Mouse (Mus musculus) gastrocnemius, postnatal 10 days (tissue): Measurements from ENCODE around the gene Aldh9a1. TPM values are rescaled to one million over a fixed set of nuclear protein-coding genes. Genes with fewer than 3 reads are reported as not detected.

Source experiments
- DNase-seq: peaks from one replicate; pipeline ENCODE4 v3.0.0; 2021; ENCODE audit warnings: mixed read lengths
- microRNA-seq, 2 experiments: library from miRNA; unstranded; fragments of <30 nt; microRNA quantifications; one replicate each; pipeline ENCODE4 v1.2.0; 2021
- total RNA-seq, 2 experiments: library from RNA; stranded (reverse); gene quantifications; 2 replicates each; pipeline ENCODE4 v1.2.3; 2021

Gene Aldh9a1
- total RNA-seq, 2 experiments from 2014 or later: 6.7 to 10.3 TPM

DNA sequence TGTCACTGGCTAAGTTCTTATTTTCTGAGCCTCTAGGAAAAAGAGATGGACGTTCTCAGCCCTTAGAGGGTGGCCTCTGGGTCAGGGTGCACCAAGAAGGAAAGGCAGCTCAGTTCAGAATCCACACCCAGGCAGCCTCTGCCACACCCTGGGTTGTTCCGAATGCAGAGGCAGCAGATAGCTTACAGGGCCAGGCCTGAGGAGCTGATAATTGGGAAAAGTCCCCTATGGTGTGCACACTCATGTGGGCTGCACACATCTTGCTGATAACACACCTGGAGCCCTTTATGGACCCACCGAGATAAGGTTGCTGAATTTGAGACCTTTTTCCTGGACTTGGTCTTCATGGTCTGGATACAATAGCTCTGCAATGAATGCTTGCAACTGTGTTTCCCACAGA is 34.4 kb downstream of the Aldh9a1 start:
- no peak for DNase-seq

DNA sequence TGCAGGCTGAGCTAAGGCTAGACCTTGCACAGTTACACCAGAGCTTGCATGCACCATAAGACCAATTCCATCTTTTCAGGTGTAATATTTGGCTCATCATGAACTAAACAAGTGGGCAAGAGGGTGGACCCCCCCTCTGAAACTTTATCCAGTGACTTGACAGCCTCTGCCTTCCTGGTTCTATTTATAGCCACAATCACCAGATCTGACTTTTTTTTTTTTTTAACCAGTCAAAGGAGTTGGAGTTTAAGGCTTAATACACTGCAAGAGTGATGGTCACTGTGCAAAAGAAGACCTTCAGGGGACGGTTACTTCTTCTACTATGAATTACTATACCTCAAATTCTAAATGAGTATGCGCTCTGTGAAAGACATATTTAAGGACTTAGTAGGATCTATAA is 35.4 kb downstream of the Aldh9a1 start:
- no peak for DNase-seq

DNA sequence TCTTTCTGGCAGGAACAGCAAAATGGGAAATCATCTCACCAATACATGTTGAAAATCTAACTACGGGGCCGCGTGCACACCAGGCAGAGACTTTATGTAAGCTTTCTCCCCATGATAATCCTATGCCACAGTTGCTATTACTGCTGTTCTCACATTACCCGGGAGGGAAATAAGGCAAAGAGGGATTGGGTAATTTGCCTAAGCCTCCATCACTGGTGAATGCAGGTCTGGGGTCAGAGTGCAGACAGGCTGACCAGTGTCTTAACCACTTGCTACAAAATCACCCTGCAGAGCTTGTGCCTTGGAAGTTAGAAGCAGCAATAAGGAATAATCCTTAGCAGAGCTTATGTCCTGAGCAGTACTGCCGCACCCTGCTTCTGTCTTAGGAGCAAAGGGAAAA is 35.8 kb downstream of the Aldh9a1 start:
- no peak for DNase-seq

DNA sequence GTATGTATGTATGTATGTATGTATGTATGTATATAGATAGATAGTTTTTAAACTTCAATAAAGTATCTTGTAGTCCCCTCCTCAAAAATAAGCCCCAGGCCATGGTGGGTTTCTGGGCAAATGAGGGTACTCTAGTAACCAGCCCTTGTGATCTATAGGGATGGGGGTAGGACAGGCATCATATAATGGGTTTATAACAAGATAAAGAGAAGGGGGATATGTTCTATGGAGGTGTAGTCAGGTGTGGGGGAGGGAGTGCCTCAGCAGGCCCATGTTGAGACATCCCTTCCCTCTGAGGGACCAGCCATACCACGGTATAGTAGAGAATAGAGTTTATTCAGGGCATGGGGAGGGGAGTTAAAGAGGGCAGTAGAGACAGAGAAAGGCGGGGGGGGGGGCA is 36.7 kb downstream of the Aldh9a1 start:
- DNase-seq: no peak

DNA sequence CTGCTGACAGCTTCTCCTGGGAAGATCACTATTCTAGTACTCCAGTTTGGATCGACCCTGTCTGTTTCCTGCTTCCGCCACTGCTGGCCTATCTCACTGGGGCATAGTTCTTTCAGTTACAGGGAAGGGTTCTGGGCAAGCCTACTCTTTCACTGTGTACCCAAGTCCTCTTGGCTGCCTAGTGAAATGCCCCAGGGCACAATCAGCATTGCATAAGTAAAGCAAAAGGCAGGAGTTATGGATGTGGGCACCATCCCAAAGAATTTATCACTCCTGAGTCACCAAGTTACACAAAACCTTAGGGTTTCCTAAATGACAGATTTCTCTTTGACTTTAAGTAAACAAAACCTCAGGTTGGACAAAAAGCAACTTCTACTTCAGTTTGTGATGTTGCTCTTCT is 37.5 kb downstream of the Aldh9a1 start:
- no peak for DNase-seq

DNA sequence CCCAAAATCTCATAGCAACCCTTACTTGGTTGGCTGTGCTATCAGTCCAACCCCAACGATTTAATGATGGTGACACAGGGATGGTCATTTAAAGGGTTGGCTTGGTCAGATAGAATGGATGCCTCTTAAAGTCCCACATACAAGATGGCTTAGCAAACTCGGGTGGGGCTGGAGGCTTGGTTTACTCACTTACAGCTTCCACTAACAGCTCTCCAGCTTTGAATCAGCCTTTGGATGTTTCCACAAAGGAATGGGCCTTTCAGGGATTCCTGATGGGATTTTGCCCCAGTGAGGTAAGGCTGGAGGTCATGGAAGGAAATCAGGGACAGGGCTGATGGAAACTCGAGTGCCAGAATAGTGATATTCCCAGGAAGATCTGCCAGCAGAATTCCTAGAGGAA is 38.0 kb downstream of the Aldh9a1 start:
- DNase-seq: no peak

DNA sequence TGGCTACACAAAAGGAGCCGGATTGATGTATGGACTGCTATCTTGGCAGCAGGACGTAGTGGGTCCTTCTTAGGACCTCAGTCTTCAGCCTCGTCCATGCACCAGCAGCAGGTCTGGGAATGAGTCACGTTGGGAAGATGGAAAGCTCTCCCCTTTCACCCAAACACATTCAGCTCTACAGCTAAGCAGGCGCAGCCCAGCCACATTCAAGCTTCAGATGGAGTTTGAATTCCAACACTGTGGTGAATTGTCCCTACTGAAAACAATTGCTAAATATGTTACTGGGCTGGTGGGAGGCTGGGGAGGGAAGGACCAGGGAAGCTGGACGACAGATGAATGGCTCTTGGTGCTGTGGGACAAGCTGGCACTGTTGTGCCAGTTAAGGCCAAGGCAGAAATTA is 38.8 kb downstream of the Aldh9a1 start:
- DNase-seq: no peak

DNA sequence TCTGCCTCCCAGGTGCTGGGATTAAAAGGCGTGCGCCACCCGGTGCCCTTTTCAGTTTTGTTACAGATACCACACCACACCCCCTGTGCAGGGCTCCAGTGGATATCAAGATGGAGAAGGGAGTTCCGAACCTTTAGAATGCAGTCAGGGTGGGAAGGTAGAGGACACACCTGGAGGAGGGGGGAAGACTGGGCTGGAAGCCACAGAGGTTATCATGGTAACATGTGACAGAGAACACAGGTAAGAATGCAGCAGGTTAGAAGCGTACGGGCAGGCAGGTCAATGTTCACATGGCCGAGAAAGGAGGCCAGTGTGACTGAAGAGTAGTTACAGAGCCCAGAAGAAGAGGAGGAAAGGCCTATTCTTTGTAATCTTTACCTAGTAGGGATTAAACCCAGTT is 39.8 kb downstream of the Aldh9a1 start:
- DNase-seq: no peak

DNA sequence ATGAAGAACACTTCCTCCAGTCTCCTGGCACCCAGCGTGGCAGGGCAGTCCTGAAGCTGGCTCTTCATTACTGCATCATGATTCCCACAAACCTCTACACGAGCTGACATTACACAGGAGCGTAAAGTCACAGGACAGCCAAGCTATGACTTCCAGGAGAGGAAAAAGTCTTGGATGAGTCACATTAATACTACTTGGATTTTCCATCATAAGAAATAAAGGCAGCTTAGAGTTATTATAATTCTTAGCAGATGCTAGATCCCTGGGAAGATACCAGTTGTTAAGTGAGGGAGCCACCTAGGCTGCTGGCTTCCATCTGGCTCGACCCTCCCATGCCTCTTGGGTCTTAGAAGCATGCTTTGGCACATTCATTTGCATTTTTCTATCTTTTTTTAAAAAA is 40.6 kb downstream of the Aldh9a1 start:
- DNase-seq: no peak

DNA sequence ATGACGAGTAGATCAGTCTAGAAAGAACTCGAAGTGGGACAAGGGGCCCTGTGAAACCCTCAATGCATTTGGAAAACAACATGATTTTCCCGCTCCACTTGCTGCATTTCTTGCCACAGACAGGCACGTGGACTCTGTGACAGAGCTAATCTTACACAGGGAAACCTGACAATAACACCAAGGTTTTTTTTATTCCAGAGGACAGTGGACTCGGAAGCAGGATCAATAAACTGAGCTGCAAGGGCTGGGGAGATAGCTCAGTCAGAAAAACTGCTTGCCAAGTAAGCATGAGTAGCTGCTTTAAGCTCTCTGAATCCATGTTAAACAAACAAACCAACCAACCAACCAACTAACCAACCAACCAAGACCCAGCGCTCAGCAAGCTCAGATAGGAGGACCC is 41.5 kb downstream of the Aldh9a1 start:
- no peak for DNase-seq

DNA sequence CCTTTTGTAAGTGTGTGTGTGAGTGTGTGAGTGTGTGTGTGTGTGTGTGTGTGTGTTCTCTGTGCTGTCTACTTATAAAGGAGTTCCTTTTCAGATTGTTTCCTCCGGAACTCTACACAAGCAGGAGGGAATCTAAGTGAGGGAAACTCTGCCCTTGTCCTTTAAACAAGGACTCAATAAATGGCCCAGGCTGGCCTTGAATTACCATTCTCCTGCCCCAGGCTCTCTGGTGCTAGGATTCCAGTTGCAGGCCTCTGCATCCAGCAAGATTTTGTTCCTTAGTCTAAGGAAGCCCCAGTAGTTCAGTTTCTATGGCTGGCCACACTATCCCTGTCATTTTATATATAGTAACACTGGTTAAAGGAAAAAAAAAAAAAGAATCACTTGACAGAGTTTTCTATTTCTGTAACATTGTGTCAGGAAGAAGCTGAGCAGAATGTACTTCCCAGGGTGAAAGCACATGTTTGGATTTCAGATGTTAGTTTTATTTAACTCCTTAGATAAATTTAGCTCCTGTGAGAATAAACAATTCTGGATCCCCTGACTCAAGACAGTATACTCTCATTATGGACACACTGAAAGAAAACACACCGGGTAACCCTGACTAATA is 42.3 kb downstream of the Aldh9a1 start:
- no peak for DNase-seq

DNA sequence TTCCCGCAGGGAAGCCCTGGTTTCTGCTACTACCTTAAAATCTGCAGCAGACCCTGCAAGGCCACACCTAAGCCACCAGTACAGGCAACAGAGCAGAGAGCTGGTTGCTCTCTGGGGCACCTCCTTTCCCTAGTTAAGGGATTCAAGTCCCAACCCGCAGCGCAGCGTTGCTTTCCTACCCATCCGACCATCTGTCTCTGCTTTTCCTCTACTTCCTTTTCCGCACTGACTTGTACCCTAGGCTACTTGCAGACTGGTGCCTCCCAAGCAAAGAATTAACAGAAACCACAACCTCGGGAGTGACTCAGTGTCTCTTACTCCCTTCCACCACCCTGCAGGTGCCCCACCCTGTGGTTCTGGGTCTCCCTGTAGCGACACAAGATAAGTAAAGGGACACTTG is 42.9 kb downstream of the Aldh9a1 start:
- no peak for DNase-seq

DNA sequence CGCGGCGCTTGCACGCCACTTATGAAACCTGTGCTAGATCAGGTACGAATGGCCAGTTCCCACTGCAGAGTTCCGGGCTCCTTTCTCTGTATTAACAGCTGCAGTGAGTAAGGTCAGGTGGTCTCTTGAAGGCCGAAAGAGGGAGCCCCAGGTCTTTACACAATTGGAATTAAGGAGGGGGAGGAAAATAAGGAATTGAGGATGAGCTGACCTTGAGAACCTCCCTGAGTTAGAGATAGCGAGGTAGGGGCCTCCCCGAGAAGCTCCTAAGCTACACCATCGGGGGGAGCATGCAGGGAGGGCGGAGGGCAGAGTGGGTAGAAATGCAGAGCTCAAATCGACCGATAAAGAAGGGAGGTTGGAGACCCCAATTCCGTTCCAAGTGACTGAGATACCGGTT is 43.5 kb downstream of the Aldh9a1 start:
- DNase-seq: no peak

DNA sequence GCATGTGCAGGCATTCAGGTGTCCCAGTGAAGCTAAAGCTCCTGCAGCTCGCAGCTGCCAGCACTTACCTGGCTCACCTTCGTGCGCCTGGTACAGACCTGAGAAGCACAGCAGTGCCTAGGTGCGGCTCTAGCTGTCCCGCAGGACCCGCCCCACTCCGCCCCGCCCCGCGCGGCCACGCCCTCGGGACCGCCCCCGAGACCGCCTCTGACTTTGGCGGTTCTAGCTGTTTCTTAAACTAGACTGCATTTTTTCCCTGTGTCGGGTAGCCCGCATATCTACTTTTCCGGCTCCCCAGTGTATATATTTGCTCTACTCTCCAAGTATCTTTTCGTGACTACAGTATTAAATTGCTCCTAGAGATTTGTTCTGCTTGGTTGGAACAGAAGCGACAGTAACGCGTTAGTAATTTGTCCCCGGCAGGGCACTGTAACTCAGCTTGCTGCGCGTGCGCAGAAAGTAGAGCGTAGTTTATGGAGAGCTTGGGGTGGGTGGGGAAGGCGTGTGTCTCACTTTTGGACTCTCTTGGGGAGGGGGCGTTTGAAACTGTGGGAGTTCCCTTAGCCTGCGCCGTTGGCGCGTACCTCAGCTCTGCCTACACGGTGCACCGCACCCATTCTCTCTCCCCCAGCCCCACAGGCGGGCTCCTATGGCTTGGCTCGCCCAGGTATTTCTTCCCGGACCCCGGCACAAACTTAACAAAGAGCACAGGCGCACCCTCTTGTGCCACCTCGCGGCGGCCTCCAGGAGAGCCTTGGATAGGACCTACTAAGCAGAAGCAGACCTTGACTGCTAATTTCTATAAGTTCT is 44.1 kb downstream of the Aldh9a1 start, which contains the start of gene Mgst3:
TSS of gene Mgst3 (minus strand) at position 159 of the 810 bp plus-strand sequence.
- DNase-seq: peak; percentile 94

DNA sequence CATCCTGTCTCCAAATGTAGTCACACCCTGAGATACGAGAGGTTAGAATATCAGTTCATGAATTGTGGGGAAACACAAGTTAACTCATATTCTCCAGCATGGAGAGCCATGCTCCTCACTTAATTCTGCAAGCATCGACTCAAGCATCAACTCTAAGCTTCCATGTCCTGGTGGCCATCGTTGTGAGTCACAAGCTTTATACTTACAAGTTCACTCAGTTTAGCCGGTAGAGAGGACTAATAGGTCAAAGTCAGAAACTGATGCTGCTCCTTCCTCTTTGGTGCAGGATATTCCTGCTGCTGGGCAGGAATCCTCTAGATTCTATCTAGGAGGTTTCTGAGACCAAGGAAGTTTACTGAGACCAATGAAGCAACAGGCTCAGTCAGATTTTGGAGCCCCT is 55.4 kb downstream of the Aldh9a1 start:
- DNase-seq: no peak

DNA sequence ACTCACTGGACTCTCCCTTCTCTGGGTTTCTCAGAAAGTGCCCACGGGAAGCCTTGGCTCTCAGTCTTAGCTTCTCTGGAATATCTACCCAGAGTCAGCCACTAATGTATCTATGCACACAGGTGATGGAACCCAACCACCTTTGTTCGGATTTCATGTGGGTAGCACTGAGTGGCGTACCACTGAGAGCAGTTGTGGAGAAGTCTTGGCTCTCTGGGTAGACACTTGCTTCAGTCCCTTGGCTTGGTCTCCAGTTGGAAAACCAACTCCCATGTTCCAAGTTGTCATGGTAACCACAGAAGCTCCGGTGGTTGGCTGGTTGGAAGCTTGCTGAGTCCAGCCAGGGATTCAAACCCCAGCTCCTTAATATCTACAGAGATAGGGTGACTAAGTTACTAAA is 59.8 kb downstream of the Aldh9a1 start:
- DNase-seq: no peak

DNA sequence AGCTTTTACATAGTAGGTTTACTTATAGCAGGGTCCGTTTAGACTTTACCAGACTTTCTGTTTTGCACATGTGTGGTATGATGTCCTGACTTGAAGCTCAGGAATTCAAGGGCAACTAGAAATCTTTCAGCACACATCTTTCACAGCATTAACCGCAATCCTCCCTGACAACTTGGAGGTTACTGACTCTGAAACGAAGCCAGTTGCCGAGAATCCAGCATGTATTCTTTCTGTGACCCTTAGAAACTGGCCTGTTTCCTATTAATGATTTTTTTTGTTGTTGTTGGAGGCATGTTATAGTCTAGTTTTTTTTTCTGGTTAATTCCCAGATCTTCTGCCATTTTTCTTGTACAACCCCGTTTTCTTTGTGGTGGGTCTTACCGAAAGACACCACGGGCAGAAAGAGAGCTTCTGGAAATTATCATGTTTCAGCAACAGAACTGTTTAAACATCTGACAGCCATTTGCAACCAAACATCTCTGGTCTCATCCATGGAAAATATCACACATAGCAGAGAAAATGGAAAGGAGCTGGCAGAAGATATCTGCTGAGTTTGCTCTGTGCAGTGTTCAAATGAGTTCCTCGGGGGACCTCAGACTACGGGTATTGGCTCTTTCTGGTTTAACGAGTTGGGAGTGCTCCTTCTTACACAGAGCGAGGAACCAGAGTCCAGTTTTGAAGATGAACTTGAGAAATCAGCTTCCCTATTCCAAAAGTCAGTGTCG is 62.4 kb downstream of the Aldh9a1 start:
- DNase-seq: no peak

DNA sequence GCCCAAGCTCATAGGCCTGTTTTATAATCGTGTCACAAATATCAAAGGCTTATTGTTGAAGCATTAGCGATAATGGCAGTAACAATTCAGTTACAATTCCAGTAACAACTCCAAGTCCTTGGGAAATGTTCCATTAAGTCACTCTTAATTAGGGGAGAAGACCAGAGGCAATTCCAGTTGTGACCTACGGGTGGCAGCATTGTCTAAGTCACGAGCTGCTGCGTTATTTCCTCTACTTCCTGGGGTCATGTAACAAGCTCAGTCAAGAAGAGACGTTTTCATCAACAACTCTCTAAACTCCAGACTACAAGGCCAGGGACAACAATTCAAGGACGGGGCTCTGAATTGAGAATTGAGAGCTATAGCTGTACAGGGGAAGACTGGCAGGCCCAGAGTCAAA is 65.1 kb downstream of the Aldh9a1 start:
- peak; percentile 78 for DNase-seq

Small RNAs within 50 kb of the gene (microRNA-seq; reads per million reads assigned to microRNA genes)
- 0 reads per million in 2 experiments for gene Gm25911

Other genes with a start within 250 kb of the Aldh9a1 start
- 10 to 100 TPM; 25.1 to 32.1 TPM for gene Uck2, start 64.7 kb upstream of the Aldh9a1 start, total RNA-seq
- gene Tmco1, start 41.6 kb upstream of the Aldh9a1 start, total RNA-seq: 10 to 100 TPM; 42.8 to 43.2 TPM
- 10 to 100 TPM; 25.3 to 27.2 TPM for gene Mgst3, start 43.9 kb downstream of the Aldh9a1 start, total RNA-seq
- under 1 TPM; 0.21 to 0.23 TPM for gene Lrrc52, start 116.8 kb downstream of the Aldh9a1 start, total RNA-seq
- 10 to 100 TPM; 29.5 to 40.0 TPM for gene Rxrg, start 248.4 kb downstream of the Aldh9a1 start, total RNA-seq